Mouse (Mus musculus): ENCODE measurements at regions not wholly inside any gene's neighbourhood (a gene's known extent, or its start where the extent isn't known, plus 50 kb on each side); places are given as distances from the start of the nearest gene placed in this dataset.

DNA sequence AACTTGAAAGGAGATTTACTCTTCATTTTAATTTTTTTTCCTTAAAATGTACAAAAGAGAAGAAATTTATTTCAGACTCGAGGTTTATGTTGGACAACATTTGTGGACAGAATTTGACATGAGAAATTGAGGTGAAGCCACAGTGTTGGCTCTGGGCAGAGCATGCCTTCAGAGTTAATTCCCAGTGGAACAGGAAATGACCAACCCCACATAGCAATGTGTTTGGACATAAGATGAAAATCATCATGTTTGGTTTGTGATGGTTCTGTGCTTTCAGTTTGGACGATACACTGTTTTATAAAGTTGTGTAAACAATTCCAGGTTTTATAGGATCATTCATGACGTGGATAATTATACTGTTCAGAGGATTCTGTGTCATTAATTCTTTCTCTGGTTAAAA is 271.9 kb upstream of the Mettl25 start:
- no peak for DNase-seq

DNA sequence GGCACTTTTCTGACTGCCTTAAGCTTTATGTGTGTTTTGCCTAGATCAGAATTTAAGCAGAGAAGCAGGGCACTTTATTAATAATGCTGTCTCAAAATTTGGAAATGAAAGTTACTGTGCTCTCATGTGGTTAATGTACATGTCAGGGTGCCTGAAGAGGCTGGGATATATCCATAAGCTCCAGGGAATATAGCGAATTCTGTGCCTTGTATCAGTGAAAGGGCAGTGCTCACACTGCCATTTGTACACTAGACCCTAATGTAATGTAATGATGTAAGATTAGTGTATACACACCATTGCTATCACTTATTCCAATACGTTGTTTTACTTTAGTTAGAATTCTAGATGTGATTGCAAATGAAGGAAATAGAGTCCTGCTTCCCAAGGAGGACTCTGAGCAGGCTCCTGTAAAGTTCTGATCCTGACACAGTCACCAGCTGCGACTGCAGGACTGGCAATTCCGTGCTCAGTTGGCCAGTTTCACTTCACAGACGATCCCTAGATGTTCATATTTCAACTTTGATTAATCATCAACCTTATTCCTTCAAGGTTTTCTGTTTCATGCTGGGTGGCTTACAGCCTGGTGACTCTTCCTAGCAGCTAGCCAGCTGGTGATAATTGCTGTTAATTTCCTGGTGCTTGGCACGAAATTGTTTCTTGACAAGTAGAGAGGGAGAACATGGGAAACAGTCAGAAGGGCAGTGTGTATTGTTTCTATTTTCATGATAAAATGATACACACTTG is 273.7 kb upstream of the Mettl25 start:
- DNase-seq: no peak

GRCm38 (mm10) chr10:106121826-106122225 is 280.6 kb upstream of the Mettl25 start:
- DNase-seq: no peak

GRCm38 (mm10) chr10:106122952-106123351 is 281.8 kb upstream of the Mettl25 start:
- no peak for DNase-seq

DNA sequence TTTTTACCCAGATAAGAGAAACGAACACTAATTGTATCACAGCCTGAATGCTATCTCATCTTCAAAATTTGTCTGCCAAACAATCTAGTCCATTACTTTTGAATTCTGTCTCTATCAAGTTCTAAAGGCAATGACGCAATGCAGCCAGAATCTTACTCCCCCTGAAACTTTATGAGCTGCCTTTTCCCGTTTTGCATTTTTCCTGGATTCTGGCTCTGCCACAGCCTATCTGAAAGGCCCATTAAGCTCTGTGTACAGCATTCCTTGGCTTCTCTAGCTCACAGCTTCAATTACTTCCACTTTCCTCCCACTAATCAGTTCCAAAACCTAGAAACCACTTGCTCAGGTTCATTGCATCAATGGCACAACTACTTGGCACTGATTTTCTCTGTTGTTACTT is 298.0 kb upstream of the Ppfia2 start:
- no peak for DNase-seq

GRCm38 (mm10) chr10:106174433-106174832 is 295.7 kb upstream of the Ppfia2 start:
- no peak for DNase-seq

GRCm38 (mm10) chr10:106179651-106180050 is 290.5 kb upstream of the Ppfia2 start:
- DNase-seq: no peak

GRCm38 (mm10) chr10:106202566-106202965 is 267.6 kb upstream of the Ppfia2 start:
- DNase-seq: no peak

DNA sequence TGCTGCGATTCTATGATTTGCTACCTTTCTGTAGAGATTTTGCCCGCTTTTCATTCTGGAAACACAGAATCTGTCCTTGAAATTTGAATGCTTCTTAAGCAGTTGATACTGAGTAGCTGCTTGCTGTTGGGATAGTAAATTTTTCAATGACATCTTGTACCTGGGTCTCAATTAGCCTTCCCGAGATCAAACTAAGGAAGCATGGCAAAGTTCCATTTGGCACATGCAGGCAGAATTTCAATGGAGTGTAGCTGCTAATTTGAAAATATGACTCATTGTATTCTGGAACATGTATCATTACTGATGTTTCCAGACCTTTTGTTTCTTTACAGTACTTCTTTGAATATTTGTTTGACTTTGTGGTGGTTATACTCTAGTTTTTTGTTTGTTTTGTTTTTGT is 245.9 kb upstream of the Ppfia2 start:
- DNase-seq: no peak

GRCm38 (mm10) chr10:106242180-106242579 is 228.0 kb upstream of the Ppfia2 start:
- no peak for DNase-seq

GRCm38 (mm10) chr10:106254106-106254505 is 216.0 kb upstream of the Ppfia2 start:
- DNase-seq: no peak

GRCm38 (mm10) chr10:106259811-106260210 is 210.3 kb upstream of the Ppfia2 start:
- no peak for DNase-seq

- no peak for DNase-seq
Observed at GRCm38 (mm10) chr10:106273335-106273734, 196.8 kb upstream of the Ppfia2 start.

DNA sequence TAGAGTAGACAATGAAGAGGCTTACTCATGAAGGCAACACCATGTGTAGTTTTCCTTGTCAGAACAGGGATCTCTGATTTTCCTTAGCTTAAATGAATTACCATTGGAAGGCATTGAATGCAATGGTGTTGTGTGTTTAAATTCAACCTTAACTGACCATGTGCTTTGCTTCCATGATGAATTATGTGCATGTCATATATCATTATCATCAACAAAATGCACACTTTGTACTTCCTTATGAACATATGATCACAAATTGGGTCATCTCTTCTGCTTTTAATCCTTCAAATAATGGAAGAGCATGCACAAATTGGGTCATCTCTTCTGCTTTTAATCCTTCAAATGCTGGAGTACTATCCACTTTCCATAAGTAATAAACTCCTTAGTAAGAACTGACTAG is 180.2 kb upstream of the Ppfia2 start:
- DNase-seq: no peak

- no peak for DNase-seq
Observed at GRCm38 (mm10) chr10:106290736-106291135, 179.4 kb upstream of the Ppfia2 start.

GRCm38 (mm10) chr10:106295501-106295900 is 174.6 kb upstream of the Ppfia2 start:
- no peak for DNase-seq

GRCm38 (mm10) chr10:106335166-106335565 is 135.0 kb upstream of the Ppfia2 start:
- no peak for DNase-seq

GRCm38 (mm10) chr10:106351663-106352062 is 118.5 kb upstream of the Ppfia2 start:
- DNase-seq: no peak

DNA sequence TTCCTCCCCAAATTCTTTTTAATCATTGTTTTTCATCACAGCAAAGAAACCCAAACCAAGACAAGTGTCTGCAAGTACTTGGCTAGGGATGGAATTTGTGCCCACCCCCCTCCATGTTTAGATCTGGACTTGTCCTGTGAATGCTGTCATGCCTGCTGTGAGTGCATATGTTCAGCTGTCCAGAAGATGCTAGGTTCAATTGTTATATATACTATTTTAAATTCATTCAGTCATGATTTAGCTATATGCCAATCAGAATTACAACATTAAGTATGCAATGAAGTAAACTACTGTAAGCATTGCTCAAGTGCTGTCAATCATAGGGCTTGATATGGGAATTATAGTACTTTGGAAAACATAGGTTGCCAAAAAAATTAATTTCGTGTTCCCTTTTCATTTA is 94.5 kb upstream of the Ppfia2 start:
- no peak for DNase-seq

- no peak for DNase-seq
Observed at GRCm38 (mm10) chr10:106376161-106376560, 94.0 kb upstream of the Ppfia2 start.

GRCm38 (mm10) chr10:106380628-106381027 is 89.5 kb upstream of the Ppfia2 start:
- DNase-seq: peak in 1 of 2 experiments; percentile 2

DNA sequence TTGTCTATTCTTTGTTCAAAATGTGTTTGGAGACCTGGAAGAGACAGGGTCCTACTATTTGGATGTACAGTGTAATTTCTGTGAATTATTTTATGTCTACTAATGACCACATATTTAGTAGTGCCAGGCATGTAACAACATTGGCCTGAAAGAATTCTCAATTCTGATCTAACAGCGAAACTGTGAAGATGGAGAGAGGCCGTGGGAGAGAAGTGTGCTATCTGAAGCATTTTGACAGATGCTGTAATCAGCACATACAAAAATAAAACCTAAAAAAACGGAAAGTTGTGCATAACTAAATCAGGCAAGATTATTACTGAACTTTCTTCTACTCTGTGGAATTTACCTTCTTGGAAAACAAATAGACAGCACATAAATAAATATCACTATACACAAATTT is 61.4 kb upstream of the Ppfia2 start:
- no peak for DNase-seq

GRCm38 (mm10) chr10:106413181-106413580 is 57.0 kb upstream of the Ppfia2 start:
- no peak for DNase-seq

- DNase-seq: no peak
Observed at GRCm38 (mm10) chr10:106414990-106415389, 55.1 kb upstream of the Ppfia2 start.

DNA sequence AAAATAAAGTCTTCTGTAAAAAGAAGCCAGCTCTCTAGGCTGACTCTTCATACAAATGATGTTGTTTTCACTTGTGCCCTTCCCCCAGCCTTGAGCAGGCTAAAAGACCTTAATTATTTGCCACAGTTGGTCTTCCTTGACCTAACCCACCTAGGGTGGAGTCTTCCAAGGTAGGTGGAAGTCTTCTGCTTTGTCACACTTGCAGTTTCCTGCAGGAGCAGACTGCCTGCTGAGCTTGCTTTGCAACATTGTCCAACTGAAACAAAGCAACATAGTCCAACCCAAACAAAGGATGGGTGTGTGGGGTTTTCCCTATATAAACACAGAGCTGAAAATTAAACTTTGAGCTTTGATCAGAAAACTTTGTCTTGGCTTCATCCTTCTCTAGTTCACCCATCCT is 53.0 kb upstream of the Ppfia2 start:
- DNase-seq: no peak

All from adrenal gland, postnatal 36 days (tissue).